ENCODE assay signal across 7 mouse cellular contexts in genomic region chr13:91093162-91093561, GRCm38 (mm10).
A peak's percentile ranks its signal among the peaks of the same experiment; 100 is the strongest.
DNase-seq lines count a peak whose midpoint lies in the region; ATAC-seq and TF ChIP-seq lines count a peak whose summit lies in the region.

No protein-coding gene starts in this region.

- H3K27me3 ChIP-seq in liver, postnatal 0 days (ENCODE audit: insufficient read depth, low read length): no peaks in the 10 kb centered on the region
- H3K27me3 ChIP-seq in neural tube, embryonic 15.5 days (replicated peaks): no peaks in the 10 kb centered on the region

- no peak for TF ChIP-seq EP300 in liver, postnatal 0 days (IDR thresholded peaks at IDR 0.05; ENCODE audit: low read depth)

- peaks cover 23% of the 10 kb centered on the region for H3K4me1 ChIP-seq in bone marrow macrophage, adult 2 months (ENCODE audit: control insufficient read depth, insufficient read depth, low read length)
- H3K4me1 ChIP-seq in embryonic fibroblast, embryonic 13.5 days (ENCODE audit: control insufficient read depth, insufficient read depth, low read length): no peaks in the 10 kb centered on the region
- H3K4me1 ChIP-seq in liver, postnatal 0 days (ENCODE audit: insufficient read depth): peaks cover 5% of the 10 kb centered on the region; the same call in 1 of the 2 replicates
- peaks cover 15% of the 10 kb centered on the region for H3K4me1 ChIP-seq in neural tube, embryonic 15.5 days

- H3K9ac ChIP-seq in liver, postnatal 0 days (replicated peaks): no peak overlapping the region
- H3K9ac ChIP-seq in neural tube, embryonic 15.5 days (replicated peaks): no peak overlapping the region

- no peak overlapping the region for H3K4me2 ChIP-seq in liver, postnatal 0 days (ENCODE audit: low read depth, low read length)
- H3K4me2 ChIP-seq in neural tube, embryonic 15.5 days: peak overlapping the region; percentile 9; the same call in 1 of the 2 replicates

- peak overlapping the region; percentile 86 for H3K27ac ChIP-seq in bone marrow macrophage, adult 2 months (ENCODE audit: insufficient read depth, low read depth, low read length)
- no peak overlapping the region for H3K27ac ChIP-seq in embryonic fibroblast, embryonic 13.5 days (ENCODE audit: insufficient read depth, low read length)
- no peak overlapping the region for H3K27ac ChIP-seq in liver, postnatal 0 days (ENCODE audit: low read depth)
- no peak overlapping the region for H3K27ac ChIP-seq in neural tube, embryonic 15.5 days (replicated peaks)

- no peaks in the 10 kb centered on the region for H3K9me3 ChIP-seq in liver, postnatal 0 days (ENCODE audit: low read length)
- H3K9me3 ChIP-seq in neural tube, embryonic 15.5 days (replicated peaks): no peaks in the 10 kb centered on the region

- WGBS in liver, postnatal 0 days (ENCODE audit: insufficient replicate concordance): 15% methylated on average over 6 of the region's 6 CpGs
- 21% methylated on average over 6 of the region's 6 CpGs for WGBS in neural tube, embryonic 15.5 days

- TF ChIP-seq POLR2A in bone marrow macrophage, adult 2 months (IDR thresholded peaks at IDR 0.05; ENCODE audit: borderline replicate concordance, low read depth, low read length): no peak
- no peak for TF ChIP-seq POLR2A in embryonic fibroblast, embryonic 13.5 days (IDR thresholded peaks at IDR 0.05; ENCODE audit: low read depth, low read length)

- DNase-seq in thymus, postnatal 0 days (ENCODE audit: low spot score): peak; percentile 37
- DNase-seq in thymus, postnatal 36 days: no peak
- no peak for DNase-seq in liver, postnatal 0 days

- no peak overlapping the region for H3K4me3 ChIP-seq in bone marrow macrophage, adult 2 months (ENCODE audit: insufficient read depth, low read length)
- no peak overlapping the region for H3K4me3 ChIP-seq in embryonic fibroblast, embryonic 13.5 days (ENCODE audit: insufficient read depth, low read length)
- no peak overlapping the region for H3K4me3 ChIP-seq in liver, postnatal 0 days (ENCODE audit: low read depth, low read length)
- H3K4me3 ChIP-seq in neural tube, embryonic 15.5 days (replicated peaks): no peak overlapping the region

- 0 out of 2 replicates have a peak, but pooled peaks have one; percentile 28 for TF ChIP-seq CTCF in bone marrow macrophage, adult 2 months (IDR thresholded peaks at IDR 0.05; ENCODE audit: low read depth, low read length)
- TF ChIP-seq CTCF in embryonic fibroblast, embryonic 13.5 days (IDR thresholded peaks at IDR 0.05; ENCODE audit: borderline replicate concordance, insufficient read depth, low read length): 0 out of 2 replicates have a peak, but pooled peaks have one; percentile 10
- peak; percentile 67 for TF ChIP-seq CTCF in liver, postnatal 0 days (IDR thresholded peaks at IDR 0.05; ENCODE audit: low read depth)

- peak; percentile 37 for ATAC-seq in inflammation-experienced regulatory T-cells, adult 6 months
- peak; percentile 47; the same call in 1 of the 2 replicates for ATAC-seq in liver, postnatal 0 days
- ATAC-seq in neural tube, embryonic 15.5 days (ENCODE audit: low FRiP score): peak; percentile 70

- H3K36me3 ChIP-seq in liver, postnatal 0 days (replicated peaks; ENCODE audit: insufficient read depth, low read length): no peaks in the 10 kb centered on the region
- H3K36me3 ChIP-seq in neural tube, embryonic 15.5 days: no peaks in the 10 kb centered on the region

Comparison
In these comparisons a context has a peak if more than half of its experiments do, and no peak if none do; other contexts are left out.
1. CTCF ChIP-seq: peak in every context shown above with its lines; median percentile 67 in liver, postnatal 0 days; 28 in bone marrow macrophage, adult 2 months; 10 in embryonic fibroblast, embryonic 13.5 days.